Mouse (Mus musculus) MEL (cell line): ENCODE results near the gene Pga5. TPM values are rescaled to one million over a fixed set of nuclear protein-coding genes. Genes with fewer than 3 reads are reported as not detected.
A peak's percentile ranks its signal among the peaks of the same experiment; 100 is the strongest.

Source experiments
- DNase-seq: peaks from one replicate; pipeline ENCODE4 v3.0.0; 2011; ENCODE audit warnings: low read depth, low spot score
- H3K27ac ChIP-seq: 2 replicates; pipeline ENCODE4 v1.5.1; 2012; ENCODE audit warnings: low read depth, mild to moderate bottlenecking, control low read depth, low read length, moderate library complexity; ENCODE audit not compliant: control insufficient read depth
- H3K27me3 ChIP-seq, 2 experiments: fragments of 150-350 bp in 1 of 2; sonication (generic) in 1 of 2; 2 replicates each; pipeline ENCODE4 v1.6.1; 2012; ENCODE audit warnings: low read length in 2 of 2, mild to moderate bottlenecking in 2 of 2, improper control_type of control experiment in 1 of 2, moderate library complexity in 1 of 2; ENCODE audit not compliant: insufficient read depth in 2 of 2, control insufficient read depth in 1 of 2
- H3K36me3 ChIP-seq, 2 experiments: 2 replicates each; pipeline ENCODE4 v1.6.1; 2012 to 2014; ENCODE audit warnings: low read length in 2 of 2, improper control_type of control experiment in 1 of 2, inconsistent platforms in 1 of 2, mild to moderate bottlenecking in 1 of 2; ENCODE audit not compliant: insufficient read depth in 2 of 2, control insufficient read depth in 1 of 2
- H3K4me1 ChIP-seq, 2 experiments: fragments of 150-350 bp in 1 of 2; sonication (generic) in 1 of 2; 2 replicates each; pipeline ENCODE4 v1.6.1; 2012; ENCODE audit warnings: low read length in 2 of 2, improper control_type of control experiment in 1 of 2, mild to moderate bottlenecking in 1 of 2; ENCODE audit not compliant: insufficient read depth in 2 of 2, control insufficient read depth in 1 of 2
- H3K4me3 ChIP-seq, 2 experiments: fragments of 150-350 bp in 1 of 2; sonication (generic) in 1 of 2; 2 replicates each; pipeline ENCODE4 v1.5.1; 2012; ENCODE audit warnings: low read depth in 2 of 2, low read length in 2 of 2, mild to moderate bottlenecking in 2 of 2, moderate library complexity in 2 of 2, control low read depth in 1 of 2, improper control_type of control experiment in 1 of 2; ENCODE audit not compliant: control insufficient read depth in 1 of 2, insufficient read depth in 1 of 2
- H3K79me2 ChIP-seq: 2 replicates; pipeline ENCODE4 v1.6.1; 2012; ENCODE audit warnings: mild to moderate bottlenecking, low read length, moderate library complexity; ENCODE audit not compliant: control insufficient read depth, poor library complexity, insufficient read depth
- H3K9ac ChIP-seq: 2 replicates; pipeline ENCODE4 v1.6.1; 2012; ENCODE audit warnings: low read depth, mild to moderate bottlenecking, control low read depth, low read length, moderate library complexity; ENCODE audit not compliant: control insufficient read depth, poor library complexity, severe bottlenecking
- H3K9me3 ChIP-seq: fragments of 150-350 bp; sonication (generic); replicated peaks from 2 replicates; pipeline ENCODE4 v1.6.1; 2012; ENCODE audit warnings: mild to moderate bottlenecking, low read length, improper control_type of control experiment, moderate library complexity; ENCODE audit not compliant: insufficient read depth
- CHD1 ChIP-seq: IDR thresholded peaks from 2 replicates; pipeline ENCODE4 v1.6.1; 2012; ENCODE audit warnings: low read depth, mild to moderate bottlenecking, inconsistent platforms, low read length, improper control_type of control experiment
- CTCF ChIP-seq, 3 experiments: IDR thresholded peaks in 2 of 3; conservative IDR thresholded peaks in 1 of 3; 2 replicates each; pipeline ENCODE4 v1.5.1; 2011 to 2012; ENCODE audit warnings: low read length in 3 of 3, low read depth in 2 of 3, mild to moderate bottlenecking in 2 of 3, improper control_type of control experiment in 1 of 3, inconsistent platforms in 1 of 3, mixed read lengths in 1 of 3, moderate library complexity in 1 of 3; ENCODE audit not compliant: control insufficient read depth in 1 of 3, insufficient read depth in 1 of 3, poor library complexity in 1 of 3, severe bottlenecking in 1 of 3
- ELF1 ChIP-seq: IDR thresholded peaks from 2 replicates; pipeline ENCODE4 v1.6.1; 2014; ENCODE audit warnings: low read depth, mild to moderate bottlenecking, inconsistent platforms, low read length, improper control_type of control experiment, moderate library complexity
- GABPA ChIP-seq: IDR thresholded peaks from 2 replicates; pipeline ENCODE4 v1.6.1; 2012; ENCODE audit warnings: low read depth, mild to moderate bottlenecking, inconsistent platforms, low read length, improper control_type of control experiment, moderate library complexity
- HCFC1 ChIP-seq: IDR thresholded peaks from 2 replicates; pipeline ENCODE4 v1.6.1; 2012; ENCODE audit warnings: low read depth, mild to moderate bottlenecking, inconsistent platforms, low read length, improper control_type of control experiment, moderate library complexity
- JUND ChIP-seq: IDR thresholded peaks from 2 replicates; pipeline ENCODE4 v1.6.1; 2011; ENCODE audit warnings: low read depth, mild to moderate bottlenecking, improper control_type of control experiment, low read length
- KAT2A ChIP-seq: conservative IDR thresholded peaks from 2 replicates; pipeline ENCODE4 v1.6.1; 2012; ENCODE audit warnings: low read depth, low read length, improper control_type of control experiment, inconsistent platforms
- MAFK ChIP-seq: IDR thresholded peaks from 2 replicates; pipeline ENCODE4 v1.6.1; 2011; ENCODE audit warnings: low read depth, mild to moderate bottlenecking, low read length, improper control_type of control experiment, borderline replicate concordance
- MAX ChIP-seq: IDR thresholded peaks from 2 replicates; pipeline ENCODE4 v1.6.1; 2011; ENCODE audit warnings: low read length, improper control_type of control experiment
- MXI1 ChIP-seq: IDR thresholded peaks from 2 replicates; pipeline ENCODE4 v1.6.1; 2011; ENCODE audit warnings: mild to moderate bottlenecking, low read depth, low read length, improper control_type of control experiment
- MYC ChIP-seq: IDR thresholded peaks from 2 replicates; pipeline ENCODE4 v1.6.1; 2011; ENCODE audit warnings: low read depth, mild to moderate bottlenecking, low read length, improper control_type of control experiment, moderate library complexity
- NELFE ChIP-seq: IDR thresholded peaks from 2 replicates; pipeline ENCODE4 v1.6.1; 2011; ENCODE audit warnings: low read depth, low read length, improper control_type of control experiment
- POLR2A ChIP-seq, 2 experiments: IDR thresholded peaks; 2 replicates each; pipeline ENCODE4 v1.6.1; 2011 to 2012; ENCODE audit warnings: low read length in 2 of 2, mild to moderate bottlenecking in 2 of 2, control low read depth in 1 of 2, improper control_type of control experiment in 1 of 2, low read depth in 1 of 2, moderate library complexity in 1 of 2; ENCODE audit not compliant: control insufficient read depth in 1 of 2, insufficient read depth in 1 of 2, poor library complexity in 1 of 2
- POLR2AphosphoS2 ChIP-seq: IDR thresholded peaks from 2 replicates; pipeline ENCODE4 v1.6.1; 2011; ENCODE audit warnings: low read length, improper control_type of control experiment
- RAD21 ChIP-seq: IDR thresholded peaks from 2 replicates; pipeline ENCODE4 v1.6.1; 2011; ENCODE audit warnings: mild to moderate bottlenecking, low read depth, low read length, improper control_type of control experiment
- RCOR1 ChIP-seq: IDR thresholded peaks from 2 replicates; pipeline ENCODE4 v1.6.1; 2012; ENCODE audit warnings: low read depth, mild to moderate bottlenecking, inconsistent platforms, low read length, improper control_type of control experiment
- SIN3A ChIP-seq: IDR thresholded peaks from 2 replicates; pipeline ENCODE4 v1.6.1; 2012; ENCODE audit warnings: low read length, improper control_type of control experiment, inconsistent platforms
- SMC3 ChIP-seq: IDR thresholded peaks from 2 replicates; pipeline ENCODE4 v1.6.1; 2011; ENCODE audit warnings: low read depth, low read length, improper control_type of control experiment
- TAL1 ChIP-seq: IDR thresholded peaks from 2 replicates; pipeline ENCODE4 v1.6.1; 2012; ENCODE audit warnings: mild to moderate bottlenecking, inconsistent platforms, low read length, moderate library complexity, mixed read lengths
- TCF12 ChIP-seq: IDR thresholded peaks from 2 replicates; pipeline ENCODE4 v1.6.1; 2014; ENCODE audit warnings: low read depth, mild to moderate bottlenecking, inconsistent platforms, low read length, improper control_type of control experiment, moderate library complexity
- ZC3H11A ChIP-seq: IDR thresholded peaks from 2 replicates; pipeline ENCODE4 v1.6.1; 2012; ENCODE audit warnings: low read depth, mild to moderate bottlenecking, inconsistent platforms, low read length, improper control_type of control experiment
- ZNF384 ChIP-seq: IDR thresholded peaks from 2 replicates; pipeline ENCODE4 v1.6.1; 2012; ENCODE audit warnings: low read depth, mild to moderate bottlenecking, inconsistent platforms, low read length, improper control_type of control experiment
- polyA plus RNA-seq, 2 experiments: library from polyadenylated mRNA; stranded (reverse) in 1 of 2; unstranded in 1 of 2; fragments of >175 nt in 1 of 2; fragments of >200 nt in 1 of 2; gene quantifications; 2 replicates each; pipeline versions ENCODE4 v1.2.1 to v1.2.4; 2012; ENCODE audit warnings: low replicate concordance in 2 of 2, low read depth in 1 of 2; ENCODE audit not compliant: insufficient read length in 2 of 2, insufficient read depth in 1 of 2, missing spikeins in 1 of 2
- total RNA-seq: library from RNA; depleted of rRNA; stranded (reverse); fragments of 300-350 nt; gene quantifications from 2 replicates; pipeline ENCODE4 v1.2.3, GENCODE M21; 2012

Pga5 gene
- total and polyA plus RNA-seq, 3 experiments, result not detected

DNA sequence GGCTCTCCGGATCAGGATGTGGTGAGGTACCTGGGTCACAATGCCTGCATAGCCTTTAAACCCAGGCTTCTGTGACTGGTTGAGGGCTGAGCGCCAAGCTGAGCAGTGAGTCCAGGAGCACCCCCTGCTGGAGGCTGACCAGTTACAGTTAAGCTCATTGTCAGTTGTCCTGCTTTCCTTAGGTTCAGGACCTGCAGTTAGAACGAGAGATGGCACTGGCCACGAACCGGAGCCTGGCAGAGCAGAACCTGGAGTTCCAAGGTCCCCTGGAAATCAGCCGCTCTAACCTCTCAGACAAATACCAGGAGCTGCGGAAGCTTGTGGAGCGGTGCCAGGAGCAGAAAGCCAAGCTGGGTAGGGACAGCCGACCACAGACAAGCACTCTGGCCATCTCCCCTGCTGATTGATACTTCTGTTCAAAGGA lies 32.2 kb upstream of the Pga5 start:
- H3K27me3 ChIP-seq, result no peaks in the 10 kb centered on the region
- H3K4me1 ChIP-seq, result 0 out of 4 replicates have a peak, but pooled peaks cover 0 to 4% of the 10 kb centered on the region in 2 experiments
- H3K9me3 ChIP-seq, result no peaks in the 10 kb centered on the region
- no peaks in the 10 kb centered on the region for H3K79me2 ChIP-seq
- H3K36me3 ChIP-seq, result peaks cover 0 to 3% of the 10 kb centered on the region in 2 experiments; a peak in 2 of 4 replicates
- peak; percentile 43 for DNase-seq
- no peak overlapping the region for H3K4me3 ChIP-seq
- H3K27ac ChIP-seq, result no peak overlapping the region
- H3K9ac ChIP-seq, result no peak overlapping the region
- TF ChIP-seq ELF1, result no peak
- TF ChIP-seq SMC3, result peak; percentile 47
- peak; percentile 24 to 55 (median 47); a peak in 5 of 6 replicates for TF ChIP-seq CTCF (IDR thresholded peaks at IDR 0.05 in 2 of 3, conservative IDR thresholded peaks at IDR 0.05 in 1 of 3; ENCODE audit: control insufficient read depth in 1 of 3, insufficient read depth in 1 of 3, low read depth in 2 of 3, low read length in 3 of 3, poor library complexity in 1 of 3, severe bottlenecking in 1 of 3)
- TF ChIP-seq GABPA, result no peak
- peak; percentile 17 for TF ChIP-seq RAD21
- TF ChIP-seq NELFE, result no peak
- no peak for TF ChIP-seq RCOR1
- TF ChIP-seq MXI1, result no peak
- no peak for TF ChIP-seq ZNF384
- no peak for TF ChIP-seq MAFK
- TF ChIP-seq CHD1, result no peak
- no peak for TF ChIP-seq KAT2A
- no peak for TF ChIP-seq SIN3A
- TF ChIP-seq POLR2A (IDR thresholded peaks at IDR 0.05; ENCODE audit: control insufficient read depth in 1 of 2, insufficient read depth in 1 of 2, low read depth in 1 of 2, low read length in 2 of 2, poor library complexity in 1 of 2), result no peak
- TF ChIP-seq, all 39 proteins: peak for 3

DNA sequence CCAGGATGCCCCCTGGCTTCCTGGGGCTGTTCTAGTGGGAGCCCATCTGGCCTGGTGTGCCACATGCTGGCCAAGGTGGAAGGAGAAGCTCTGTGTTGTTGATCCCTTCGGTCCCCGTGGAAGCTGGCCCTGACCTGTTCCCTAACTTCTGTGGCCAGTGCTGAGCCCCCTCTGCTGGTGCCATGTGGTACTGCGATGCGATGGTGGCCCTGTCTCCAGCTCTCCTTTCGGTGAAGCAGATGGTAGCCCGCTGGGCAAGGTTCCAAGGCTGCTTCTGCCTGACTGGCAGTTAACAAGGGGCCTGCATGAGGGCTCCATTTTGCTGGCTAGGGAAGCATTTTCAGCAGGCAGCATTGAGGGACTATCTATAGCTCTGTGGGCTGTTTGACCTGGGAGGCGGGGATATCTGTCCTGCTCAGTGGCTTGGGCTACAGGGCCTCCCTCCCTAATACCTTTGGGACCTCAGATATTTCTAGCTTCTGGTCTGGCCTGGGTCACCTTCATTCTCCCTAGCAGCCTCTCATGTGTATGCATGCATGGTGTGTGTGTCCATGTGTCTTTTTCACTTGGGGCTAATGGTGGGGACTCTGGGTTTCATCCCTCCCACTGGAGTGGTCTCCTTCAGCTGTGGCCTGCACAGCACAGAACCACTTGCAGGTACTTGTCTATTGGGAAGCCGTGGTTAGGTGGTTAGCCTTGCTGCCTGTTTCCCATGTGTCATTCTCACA lies 31.7 kb upstream of the Pga5 start:
- Histone ChIP-seq H3K4me1 (0 out of 4 replicates have a peak, but pooled peaks cover 0 to 4% of the 10 kb centered on the region in 2 experiments), H3K27me3 (no peaks in the 10 kb centered on the region), H3K36me3 (peaks cover 0 to 3% of the 10 kb centered on the region in 2 experiments; a peak in 2 of 4 replicates), H3K9me3 (no peaks in the 10 kb centered on the region), H3K9ac (no peak overlapping the region), H3K27ac (no peak overlapping the region), H3K79me2 (no peaks in the 10 kb centered on the region), H3K4me3 (no peak overlapping the region)
- no peak for TF ChIP-seq TAL1
- peak; percentile 80 for TF ChIP-seq RAD21
- TF ChIP-seq CTCF (IDR thresholded peaks at IDR 0.05 in 2 of 3, conservative IDR thresholded peaks at IDR 0.05 in 1 of 3; ENCODE audit: control insufficient read depth in 1 of 3, insufficient read depth in 1 of 3, low read depth in 2 of 3, low read length in 3 of 3, poor library complexity in 1 of 3, severe bottlenecking in 1 of 3), result peak; percentile 94 to 96 (median 94)
- no peak for TF ChIP-seq JUND
- TF ChIP-seq TCF12, result no peak
- TF ChIP-seq SIN3A, result peak; percentile 38; the same call in 1 of the 2 replicates
- TF ChIP-seq MAX, result peak; percentile 72
- TF ChIP-seq SMC3, result peak; percentile 86
- TF ChIP-seq POLR2AphosphoS2, result no peak
- TF ChIP-seq MYC, result 0 out of 2 replicates have a peak, but pooled peaks have one; percentile 52
- peak; percentile 71 for TF ChIP-seq ZC3H11A
- TF ChIP-seq HCFC1, result no peak
- DNase-seq, result peak; percentile 91
